Mouse (Mus musculus): ENCODE measurements at regions not wholly inside any gene's neighbourhood (a gene's known extent, or its start where the extent isn't known, plus 50 kb on each side); places are given as distances from the start of the nearest gene placed in this dataset.

- no peak for DNase-seq (ENCODE audit: extremely low spot score, low read depth, low spot score)
These were observed 307.0 kb upstream of the Thbs1 start for GRCm38 (mm10) chr2:117804686-117805085.

GRCm38 (mm10) chr2:117807121-117807520, 304.6 kb upstream of the Thbs1 start:
- no peak for DNase-seq (ENCODE audit: extremely low spot score, low read depth, low spot score)

- no peak for DNase-seq (ENCODE audit: extremely low spot score, low read depth, low spot score)
These were observed 300.2 kb upstream of the Thbs1 start for GRCm38 (mm10) chr2:117811506-117811905.

GRCm38 (mm10) chr2:117811931-117812330, 299.7 kb upstream of the Thbs1 start:
- no peak for DNase-seq (ENCODE audit: extremely low spot score, low read depth, low spot score)

GRCm38 (mm10) chr2:117819701-117820225, 291.9 kb upstream of the Thbs1 start:
- DNase-seq (ENCODE audit: extremely low spot score, low read depth, low spot score): no peak

- no peak for DNase-seq (ENCODE audit: extremely low spot score, low read depth, low spot score)
These were observed 291.0 kb upstream of the Thbs1 start for GRCm38 (mm10) chr2:117820708-117821107.

GRCm38 (mm10) chr2:117825088-117825487, 286.6 kb upstream of the Thbs1 start:
- no peak for DNase-seq (ENCODE audit: extremely low spot score, low read depth, low spot score)

- DNase-seq (ENCODE audit: extremely low spot score, low read depth, low spot score): no peak
These were observed 284.4 kb upstream of the Thbs1 start for GRCm38 (mm10) chr2:117827278-117827677.

GRCm38 (mm10) chr2:117838387-117838786, 273.3 kb upstream of the Thbs1 start:
- no peak for DNase-seq (ENCODE audit: extremely low spot score, low read depth, low spot score)

GRCm38 (mm10) chr2:117840406-117840805, 271.3 kb upstream of the Thbs1 start:
- DNase-seq (ENCODE audit: extremely low spot score, low read depth, low spot score): no peak

GRCm38 (mm10) chr2:117842309-117842986, 269.2 kb upstream of the Thbs1 start:
- DNase-seq (ENCODE audit: extremely low spot score, low read depth, low spot score): no peak

GRCm38 (mm10) chr2:117852442-117852841, 259.2 kb upstream of the Thbs1 start:
- no peak for DNase-seq (ENCODE audit: extremely low spot score, low read depth, low spot score)

- no peak for DNase-seq (ENCODE audit: extremely low spot score, low read depth, low spot score)
These were observed 249.4 kb upstream of the Thbs1 start for GRCm38 (mm10) chr2:117862301-117862700.

GRCm38 (mm10) chr2:117865119-117865518, 246.6 kb upstream of the Thbs1 start:
- DNase-seq (ENCODE audit: extremely low spot score, low read depth, low spot score): no peak

GRCm38 (mm10) chr2:117866946-117867345, 244.7 kb upstream of the Thbs1 start:
- DNase-seq (ENCODE audit: extremely low spot score, low read depth, low spot score): no peak

- DNase-seq (ENCODE audit: extremely low spot score, low read depth, low spot score): no peak
These were observed 244.3 kb upstream of the Thbs1 start for GRCm38 (mm10) chr2:117867409-117867808.

- DNase-seq (ENCODE audit: extremely low spot score, low read depth, low spot score): no peak
These were observed 242.8 kb upstream of the Thbs1 start for GRCm38 (mm10) chr2:117868857-117869256.

GRCm38 (mm10) chr2:117871507-117872282, 240.0 kb upstream of the Thbs1 start:
- DNase-seq (ENCODE audit: extremely low spot score, low read depth, low spot score): no peak

- no peak for DNase-seq (ENCODE audit: extremely low spot score, low read depth, low spot score)
These were observed 233.9 kb upstream of the Thbs1 start for GRCm38 (mm10) chr2:117877816-117878215.

- no peak for DNase-seq (ENCODE audit: extremely low spot score, low read depth, low spot score)
These were observed 229.5 kb upstream of the Thbs1 start for GRCm38 (mm10) chr2:117882136-117882535.

GRCm38 (mm10) chr2:117882890-117883289, 228.8 kb upstream of the Thbs1 start:
- no peak for DNase-seq (ENCODE audit: extremely low spot score, low read depth, low spot score)

GRCm38 (mm10) chr2:117886516-117886915, 225.2 kb upstream of the Thbs1 start:
- no peak for DNase-seq (ENCODE audit: extremely low spot score, low read depth, low spot score)

Measured in hindlimb bud, embryonic 11.5 days (tissue).